Mouse (Mus musculus) monocyte, adult 2 months (primary cell): ENCODE measurements around the gene Exosc6.
"Not testable (repeated sequence)": the region's sequence is repeated elsewhere in the genome, so short reads cannot be mapped to it uniquely, and the experiment has no call there.

Experiments used
- DNase-seq, 2 experiments: peaks; one replicate each; pipeline ENCODE4 v3.0.0; 2022; ENCODE audit warnings: low spot score in 2 of 2, low read depth in 1 of 2

The Exosc6 gene

GRCm38 (mm10) chr8:111056158-111056663 is at the start of gene Exosc6:
Exosc6 (plus strand) TSS chr8:111056339.
- DNase-seq = peak; percentile 64 to 81

DNA sequence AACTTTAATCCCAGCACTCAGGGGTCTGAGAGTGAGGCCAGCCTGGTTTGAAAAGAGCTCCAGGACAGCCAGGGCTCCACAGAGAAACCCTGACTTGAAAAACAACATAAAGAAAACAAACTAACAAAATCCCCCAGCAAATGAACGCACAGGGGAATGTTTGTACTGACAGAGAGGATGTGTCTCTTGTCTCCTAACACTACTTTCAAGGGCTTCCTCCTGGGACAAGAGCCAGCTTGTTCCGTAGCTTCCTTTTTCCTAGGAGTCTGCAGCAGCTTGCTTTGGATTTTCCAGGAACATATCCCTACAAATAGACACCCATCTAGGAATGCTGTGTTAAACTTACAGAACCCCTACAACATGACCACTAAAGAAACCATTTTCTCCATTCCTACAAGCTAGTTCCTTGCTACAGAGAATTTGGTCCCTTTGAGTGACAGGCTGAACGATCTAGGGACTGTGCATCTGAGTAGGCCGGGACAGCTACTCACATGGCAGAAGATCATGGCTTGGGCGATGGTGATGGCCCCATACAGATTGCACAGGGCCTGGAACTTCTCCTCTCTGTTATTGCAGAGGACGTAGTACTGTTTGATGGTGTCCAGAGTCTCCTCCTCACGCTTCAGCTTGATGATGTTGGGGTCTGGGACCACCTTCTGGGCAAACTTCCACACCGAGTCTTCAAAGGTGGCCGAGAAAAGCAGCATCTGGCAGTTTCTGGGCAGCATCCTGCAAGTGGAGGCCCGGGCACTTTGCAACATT is 45.7 kb upstream of the Exosc6 start:
- DNase-seq = not testable (repeated sequence)

GRCm38 (mm10) chr8:111026609-111027008 is 29.5 kb upstream of the Exosc6 start:
- not testable (repeated sequence) for DNase-seq

DNA sequence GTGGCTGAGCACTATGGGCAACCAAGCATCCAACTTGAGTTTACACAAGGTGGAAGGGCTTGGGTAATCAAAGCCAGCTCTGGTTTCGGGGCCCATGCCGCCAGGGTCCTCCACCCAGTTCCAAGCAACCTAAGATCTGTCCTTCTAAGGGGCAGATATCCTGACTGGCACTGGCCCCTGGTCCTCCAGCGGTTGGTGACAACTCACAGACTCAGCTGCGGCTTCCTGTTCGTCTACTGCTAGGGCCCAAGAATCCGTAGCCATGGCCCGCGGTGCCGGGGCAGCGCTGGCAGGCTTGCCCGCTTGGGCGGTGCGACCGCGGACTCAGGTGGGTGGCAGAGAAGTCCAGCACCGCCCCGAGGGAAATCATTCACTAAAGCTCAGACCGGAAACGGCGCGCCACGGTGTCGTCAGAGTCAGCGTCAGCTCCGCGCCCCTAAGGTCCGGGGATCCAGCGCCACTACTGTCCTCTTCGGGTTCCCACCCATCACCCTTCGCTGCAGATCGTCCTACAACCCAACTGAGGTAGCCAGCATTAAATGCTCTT is 28.7 kb upstream of the Exosc6 start:
- peak; percentile 55 to 70 for DNase-seq

DNA sequence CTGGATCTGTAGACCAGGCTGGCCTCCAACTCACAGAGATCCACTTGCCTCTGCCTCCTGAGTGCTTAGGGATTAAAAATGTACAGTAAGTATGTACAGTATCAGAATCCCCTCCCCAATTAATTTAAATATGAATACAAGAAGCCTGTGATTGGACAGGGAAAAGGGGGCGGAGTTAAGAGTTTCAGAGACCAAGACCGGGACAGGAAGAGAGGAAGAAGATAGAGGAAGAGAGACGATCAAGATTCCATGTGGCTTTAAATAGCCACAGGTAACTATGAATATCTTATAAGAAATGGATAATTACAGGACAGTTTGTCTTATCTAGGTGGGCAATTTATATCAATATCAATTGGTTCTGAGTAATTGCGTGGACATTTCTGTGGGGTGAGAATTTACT is 26.6 kb upstream of the Exosc6 start:
- no peak for DNase-seq

DNA sequence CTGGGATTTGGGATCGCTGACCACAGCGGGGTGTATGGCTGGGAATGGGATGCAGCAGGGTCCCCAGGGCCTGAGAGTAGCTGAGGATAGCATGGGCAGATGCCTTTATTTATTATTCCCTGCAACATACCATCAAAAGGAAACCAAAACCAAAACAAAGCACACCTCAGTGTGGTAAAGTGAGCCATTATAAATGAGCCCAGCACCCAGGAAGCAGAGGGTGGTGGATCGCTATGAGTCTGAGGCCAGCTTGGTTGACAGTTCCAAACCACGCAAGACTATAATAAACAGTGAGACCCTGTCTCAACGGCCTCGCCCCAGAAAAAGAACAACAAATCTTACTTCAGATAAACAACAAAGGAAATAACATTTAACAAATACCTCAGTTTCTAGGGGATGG is 26.1 kb upstream of the Exosc6 start:
- DNase-seq = no peak

GRCm38 (mm10) chr8:111031572-111031971 is 24.6 kb upstream of the Exosc6 start, which contains the start of gene Ddx19b:
Ddx19b (minus strand) TSS chr8:111031751.
- no peak for DNase-seq

DNA sequence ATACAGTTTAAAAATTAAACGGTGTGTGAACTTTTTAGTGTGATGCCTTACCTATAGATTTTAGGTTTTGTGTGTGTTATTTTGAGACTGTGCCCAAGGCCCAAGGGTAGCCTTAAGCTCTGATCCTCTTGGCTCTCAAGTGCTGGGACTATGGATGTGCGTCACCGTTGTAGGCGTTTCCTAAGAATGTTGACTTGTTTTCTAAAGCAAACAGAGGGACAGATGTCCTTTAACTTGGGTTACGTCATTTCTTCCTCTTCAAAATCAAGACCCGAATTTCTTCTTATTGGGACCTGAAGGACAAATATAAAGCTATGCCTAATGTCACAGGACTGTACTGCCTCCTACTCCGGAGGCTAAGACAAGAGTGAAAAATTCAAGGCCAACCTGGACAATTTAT is 23.2 kb upstream of the Exosc6 start, which contains the start of gene Aars:
Aars (plus strand) TSS at position 229 of the 400 bp plus-strand sequence.
- DNase-seq = no peak

DNA sequence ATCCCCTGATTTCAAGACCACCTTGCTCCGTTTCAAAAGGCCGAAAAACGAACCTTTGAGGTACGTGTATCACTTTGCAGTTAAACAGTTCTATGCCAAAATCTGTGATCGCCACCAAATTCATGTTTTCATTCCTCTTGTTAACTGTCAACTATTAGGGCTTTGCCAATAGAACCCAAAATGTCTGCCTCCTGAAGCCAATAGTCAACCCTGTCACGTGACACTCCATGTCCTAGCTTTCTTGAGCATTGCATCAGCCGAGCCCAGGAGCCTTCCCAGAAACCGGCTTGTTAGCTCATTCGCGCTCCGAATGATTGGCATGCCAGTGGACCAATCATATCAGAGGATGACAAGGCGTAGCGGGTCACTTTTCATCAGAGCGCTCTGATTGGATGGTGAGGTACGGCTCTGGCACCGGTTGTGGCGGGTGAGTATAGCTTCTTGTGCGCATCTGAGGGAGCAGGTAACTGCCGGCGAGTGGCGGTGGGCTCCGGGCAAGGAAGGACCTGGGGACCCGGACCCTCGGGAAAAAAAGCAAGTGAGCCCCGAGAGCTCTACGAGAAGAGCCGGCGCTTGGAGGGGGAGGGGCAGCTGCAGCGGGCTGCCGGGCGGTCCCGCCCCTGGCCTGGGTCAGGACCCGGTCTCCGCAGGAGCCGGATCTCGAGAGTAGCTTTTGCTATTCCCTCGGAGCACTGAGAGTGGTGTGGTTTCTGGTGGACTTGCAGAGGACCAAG is 22.5 kb upstream of the Exosc6 start:
- DNase-seq = peak; percentile 91 to 96

DNA sequence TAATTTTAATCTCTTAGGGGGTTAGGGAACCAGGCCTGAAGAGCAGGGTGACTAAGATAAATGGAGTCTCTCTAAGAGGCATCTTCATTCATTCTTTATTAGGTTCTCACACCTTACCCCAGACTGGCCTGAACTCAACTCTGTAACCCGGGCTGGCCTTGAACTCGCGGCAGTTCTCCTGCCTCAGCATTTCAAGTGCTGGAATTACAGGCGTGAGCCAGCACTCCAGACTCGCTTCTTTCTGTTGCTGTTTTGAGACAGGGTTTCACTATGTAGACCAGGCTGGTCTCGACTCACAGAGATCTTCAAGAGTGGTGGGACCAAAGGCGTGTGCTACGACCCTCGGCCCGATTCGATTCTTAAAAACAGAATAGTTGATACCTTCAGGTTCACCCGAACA is 21.9 kb upstream of the Exosc6 start:
- DNase-seq = no peak

DNA sequence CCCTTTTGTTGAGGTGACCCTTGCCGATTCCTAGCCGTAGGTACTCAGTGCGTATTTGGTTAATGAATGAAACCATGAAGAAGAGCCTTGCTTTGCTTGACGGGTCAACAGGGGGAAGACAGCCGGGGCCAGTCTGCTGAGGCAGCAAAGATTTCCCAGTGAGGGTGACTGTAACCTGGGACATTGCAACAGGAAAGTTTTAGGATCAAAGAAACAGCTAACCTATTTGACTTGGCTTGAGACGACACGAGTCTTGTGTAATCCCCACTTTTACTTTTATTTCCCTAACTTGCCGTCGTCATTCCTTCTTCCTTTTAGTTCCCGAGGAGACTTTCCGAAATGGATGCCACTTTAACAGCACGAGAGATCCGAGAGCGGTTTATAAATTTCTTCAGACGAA is 19.5 kb upstream of the Exosc6 start:
- DNase-seq = no peak

- no peak for DNase-seq
These were observed 13.6 kb upstream of the Exosc6 start for GRCm38 (mm10) chr8:111042546-111042945.

- DNase-seq = no peak
These were observed 12.0 kb upstream of the Exosc6 start for GRCm38 (mm10) chr8:111044003-111044734.

DNA sequence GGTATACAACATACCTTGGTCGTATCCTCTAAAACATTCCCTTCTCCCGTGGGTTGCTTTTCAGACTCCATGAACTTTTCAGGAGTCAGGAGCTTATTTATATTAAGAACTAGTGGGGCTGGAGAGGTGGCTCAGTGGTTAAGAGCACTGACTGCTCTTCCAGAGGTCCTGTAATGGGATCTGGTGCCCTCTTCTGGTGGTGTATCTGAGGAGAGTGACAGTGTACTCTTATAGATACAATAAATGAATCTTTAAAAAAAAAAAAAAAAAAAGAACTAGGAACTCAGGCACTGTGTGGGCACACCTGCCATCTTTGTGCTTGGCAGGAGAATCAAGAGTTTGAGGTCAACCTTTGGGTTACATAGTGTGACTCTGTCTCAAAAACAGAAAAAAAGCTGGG is 7.4 kb upstream of the Exosc6 start:
- no peak for DNase-seq

GRCm38 (mm10) chr8:111049106-111049505 is 7.0 kb upstream of the Exosc6 start:
- no peak for DNase-seq

- DNase-seq = no peak
These were observed 2.2 kb upstream of the Exosc6 start for GRCm38 (mm10) chr8:111053827-111054518.

DNA sequence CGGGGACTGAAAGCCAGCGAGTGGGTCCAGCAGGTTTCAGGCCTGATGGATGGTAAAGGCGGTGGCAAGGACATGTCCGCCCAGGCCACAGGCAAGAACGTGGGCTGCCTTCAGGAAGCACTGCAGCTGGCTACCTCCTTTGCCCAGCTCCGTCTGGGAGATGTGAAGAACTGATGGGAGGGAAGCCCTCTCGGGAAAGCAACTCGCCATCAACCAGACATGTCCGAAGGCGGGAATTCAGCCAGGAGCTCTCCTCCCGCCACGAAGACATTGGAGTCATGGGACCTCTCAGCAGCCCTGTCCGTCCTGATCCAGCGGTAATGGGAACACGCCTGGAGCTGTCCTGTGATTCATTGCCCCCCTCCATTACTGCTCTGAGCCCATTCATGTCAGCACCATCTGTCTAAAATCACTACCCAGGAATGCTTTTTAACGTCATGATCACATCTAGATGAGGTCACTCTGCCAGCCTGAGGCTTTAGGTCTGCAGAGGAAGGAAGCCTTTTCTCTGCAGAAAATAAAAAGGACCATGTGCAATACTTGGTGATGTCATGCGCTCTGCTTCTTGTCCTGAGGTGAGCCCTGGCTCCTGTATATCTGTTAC is 1.0 kb upstream of the Exosc6 start:
- DNase-seq = no peak

DNA sequence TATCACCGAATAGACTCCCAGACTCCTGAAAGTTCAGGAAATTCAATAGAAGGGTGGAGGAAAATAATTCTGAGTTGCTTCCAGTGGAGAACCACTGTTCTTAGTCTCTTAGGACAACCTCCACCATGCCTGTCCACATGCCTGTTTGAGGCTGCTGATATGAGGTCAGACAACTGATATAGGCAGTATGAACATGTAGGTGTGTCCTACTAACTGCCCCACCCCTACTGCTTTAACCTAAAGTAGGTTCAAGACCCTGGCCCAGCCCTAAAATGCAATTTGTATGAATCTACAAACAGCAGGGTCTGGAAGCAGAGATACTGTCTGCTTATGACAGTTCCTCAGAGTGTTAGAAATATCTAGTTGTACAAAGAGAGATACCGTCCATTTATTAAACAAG is 478 bp upstream of the Exosc6 start:
- no peak for DNase-seq

DNA sequence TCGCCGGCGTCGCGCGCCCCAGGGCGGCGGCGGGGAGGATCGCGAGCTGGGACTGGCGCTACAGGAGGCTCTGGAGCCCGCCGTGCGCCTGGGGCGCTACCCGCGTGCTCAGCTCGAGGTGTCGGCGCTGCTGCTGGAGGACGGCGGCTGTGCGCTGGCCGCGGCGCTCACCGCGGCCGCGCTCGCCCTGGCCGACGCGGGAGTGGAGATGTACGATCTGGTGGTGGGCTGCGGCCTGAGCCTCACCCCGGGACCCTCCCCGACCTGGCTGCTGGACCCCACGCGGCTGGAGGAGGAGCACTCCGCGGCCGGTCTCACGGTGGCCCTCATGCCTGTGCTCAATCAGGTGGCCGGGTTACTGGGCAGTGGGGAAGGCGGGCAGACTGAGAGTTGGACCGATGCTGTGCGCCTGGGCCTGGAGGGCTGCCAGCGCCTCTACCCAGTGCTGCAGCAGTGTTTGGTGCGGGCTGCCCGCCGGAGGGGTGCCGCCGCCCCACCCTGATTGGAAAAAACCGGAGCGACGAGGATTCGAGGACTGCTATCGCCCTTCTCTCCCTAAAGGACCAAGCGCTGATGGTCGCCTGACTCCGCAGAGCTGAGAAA is 653 bp downstream of the Exosc6 start:
- DNase-seq = no peak
